Mouse (Mus musculus) liver, adult 2 months (tissue): Measurements from ENCODE around the gene Snd1. TPM values are rescaled to one million over a fixed set of nuclear protein-coding genes. Genes with fewer than 3 reads are reported as not detected.
A peak's percentile ranks its signal among the peaks of the same experiment; 100 is the strongest.

Source experiments
- DNase-seq: peaks from one replicate; pipeline ENCODE4 v3.0.0-alpha.2; 2011; ENCODE audit warnings: low read depth, low spot score; ENCODE audit errors: extremely low read depth
- H3K27ac ChIP-seq: fragments of 200-500 bp; replicated peaks from 2 replicates; pipeline ENCODE4 v1.5.1; 2012; ENCODE audit warnings: low read depth, mild to moderate bottlenecking, control low read depth, inconsistent platforms, low read length; ENCODE audit not compliant: insufficient read depth
- H3K27me3 ChIP-seq: fragments of 200-500 bp; 2 replicates; pipeline ENCODE4 v1.6.1; 2012; ENCODE audit warnings: mild to moderate bottlenecking, moderate library complexity, low read length, inconsistent platforms; ENCODE audit not compliant: control insufficient read depth, insufficient read depth
- H3K36me3 ChIP-seq: fragments of 200-500 bp; 2 replicates; pipeline ENCODE4 v1.6.1; 2012; ENCODE audit warnings: low read length, inconsistent platforms; ENCODE audit not compliant: control insufficient read depth, insufficient read depth
- H3K4me1 ChIP-seq: fragments of 200-500 bp; 2 replicates; pipeline ENCODE4 v1.6.1; 2011; ENCODE audit warnings: low read length; ENCODE audit not compliant: control insufficient read depth, insufficient read depth
- H3K4me3 ChIP-seq: fragments of 200-500 bp; 2 replicates; pipeline ENCODE4 v1.5.1; 2011; ENCODE audit warnings: low read depth, mild to moderate bottlenecking, control low read depth, low read length, moderate library complexity; ENCODE audit not compliant: insufficient read depth
- H3K79me2 ChIP-seq: fragments of 200-500 bp; 2 replicates; pipeline ENCODE4 v1.6.1; 2012; ENCODE audit warnings: inconsistent platforms, mild to moderate bottlenecking, low read length, moderate library complexity; ENCODE audit not compliant: control insufficient read depth, insufficient read depth
- H3K9ac ChIP-seq: fragments of 200-500 bp; 2 replicates; pipeline ENCODE4 v1.6.1; 2012; ENCODE audit warnings: low read depth, mild to moderate bottlenecking, control low read depth, inconsistent platforms, low read length
- CTCF ChIP-seq: fragments of 200-500 bp; IDR thresholded peaks from 2 replicates; pipeline ENCODE4 v1.5.1; 2011; ENCODE audit warnings: low read depth, low read length, control low read depth
- POLR2A ChIP-seq: fragments of 200-500 bp; IDR thresholded peaks from 2 replicates; pipeline ENCODE4 v1.6.1; 2011; ENCODE audit warnings: low read length, control low read depth; ENCODE audit not compliant: insufficient read depth; ENCODE audit errors: extremely low read depth
- WGBS: fragments of 180-500 bp; shearing (Covaris S2); methylation state at CpG from one replicate; pipeline ENCODE4 v1.1.7; 2018; 5-methylcytosine and 5-hydroxymethylcytosine counted together
- polyA plus RNA-seq: library from polyadenylated mRNA; depleted of rRNA; stranded (reverse); fragments of >200 nt; gene quantifications from 2 replicates; pipeline ENCODE4 v1.2.3, GENCODE M21; 2012
- total RNA-seq: library from RNA; depleted of rRNA; stranded (reverse); fragments of >200 nt; gene quantifications from 2 replicates; pipeline ENCODE4 v1.2.3, GENCODE M21; 2014

The Snd1 gene
- total and polyA plus RNA-seq, 2 experiments = 64.2 to 88.6 TPM

DNA sequence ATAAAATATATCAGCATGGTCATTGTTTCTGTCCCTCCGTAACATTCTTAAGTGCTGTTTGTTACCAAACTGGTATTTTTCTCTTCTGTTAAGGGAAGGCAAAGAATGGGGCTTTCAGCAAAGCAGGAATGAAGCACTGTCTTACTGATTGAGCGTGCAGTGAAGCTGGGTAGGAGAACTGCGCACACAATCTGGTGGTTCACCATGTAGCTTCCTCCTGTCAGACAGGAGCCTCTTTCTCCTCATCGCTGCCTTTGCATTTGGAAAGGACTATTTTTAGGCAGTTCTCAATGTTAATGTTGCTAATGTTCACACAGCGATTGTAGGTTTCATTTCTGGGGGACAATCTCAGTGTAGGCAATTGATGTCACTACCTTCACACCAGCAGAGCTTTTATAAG lies 194.3 kb downstream of the Snd1 start:
- Histone ChIP-seq H3K79me2 (peaks cover 3% of the 10 kb centered on the region; the same call in 1 of the 2 replicates), H3K9ac (no peak overlapping the region), H3K27ac (no peak overlapping the region), H3K27me3 (no peaks in the 10 kb centered on the region), H3K36me3 (peaks cover 14% of the 10 kb centered on the region), H3K4me3 (no peak overlapping the region), H3K4me1 (no peaks in the 10 kb centered on the region)
- TF ChIP-seq POLR2A (no peak), CTCF (no peak)
- no peak for DNase-seq
- 97% methylated on average over 5 of the region's 5 CpGs for WGBS

DNA sequence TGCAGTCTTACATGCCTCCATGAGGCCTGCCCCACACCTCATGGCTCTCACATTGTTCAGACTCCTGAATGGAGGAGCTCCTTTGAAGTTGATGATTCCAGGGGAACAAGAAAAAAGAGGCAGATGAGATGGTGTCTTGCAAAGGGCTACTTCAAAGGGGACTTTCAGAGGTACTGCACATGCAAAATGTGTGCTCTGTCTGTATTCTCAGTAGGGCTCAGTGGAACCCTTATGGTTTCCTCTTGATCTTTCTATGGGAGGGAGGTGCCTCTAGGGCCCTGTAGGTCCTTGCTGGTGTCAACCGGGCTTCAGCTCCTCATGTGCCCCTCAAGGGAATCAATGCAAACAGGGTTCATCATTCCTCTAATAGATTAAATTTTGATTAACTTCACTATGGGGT lies 197.4 kb downstream of the Snd1 start:
- DNase-seq = no peak
- TF ChIP-seq CTCF (no peak), POLR2A (no peak)

DNA sequence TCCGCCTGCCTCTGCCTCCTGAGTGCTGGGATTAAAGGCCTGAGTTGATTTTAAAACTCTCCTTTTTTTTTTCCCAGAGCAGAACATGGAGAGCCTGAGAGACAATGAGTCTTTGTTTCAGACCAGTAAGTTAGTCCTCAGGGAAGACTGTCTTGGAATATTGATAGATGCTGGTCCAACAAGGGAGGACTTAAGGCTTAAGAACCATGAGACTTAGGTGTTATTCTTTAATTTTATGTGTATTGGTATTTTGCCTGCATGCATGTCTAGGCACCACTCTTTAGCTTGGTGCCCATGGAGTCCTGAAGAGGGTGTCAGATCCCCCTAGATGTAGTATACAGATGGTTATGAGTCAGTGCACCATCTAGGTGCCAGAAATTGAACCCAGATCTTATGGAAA lies 199.7 kb downstream of the Snd1 start:
- peaks cover under 1% of the 10 kb centered on the region for H3K36me3 ChIP-seq
- no peaks in the 10 kb centered on the region; the same call in 1 of the 2 replicates for H3K79me2 ChIP-seq
- TF ChIP-seq CTCF (no peak), POLR2A (no peak)
- H3K4me1 ChIP-seq = no peaks in the 10 kb centered on the region
- H3K27ac ChIP-seq = no peak overlapping the region
- H3K27me3 ChIP-seq = no peaks in the 10 kb centered on the region
- H3K4me3 ChIP-seq = no peak overlapping the region
- WGBS = 95% methylated on average over 1 of the region's 1 CpGs
- DNase-seq = no peak
- no peak overlapping the region for H3K9ac ChIP-seq

More for the DNA sequence above, 197.4 kb downstream of the Snd1 start:
- Histone ChIP-seq H3K27me3 (no peaks in the 10 kb centered on the region), H3K4me1 (no peaks in the 10 kb centered on the region), H3K4me3 (no peak overlapping the region), H3K27ac (no peak overlapping the region), H3K36me3 (peaks cover 14% of the 10 kb centered on the region), H3K9ac (no peak overlapping the region), H3K79me2 (peaks cover 3% of the 10 kb centered on the region; the same call in 1 of the 2 replicates)
- 94% methylated on average over 1 of the region's 1 CpGs for WGBS

DNA sequence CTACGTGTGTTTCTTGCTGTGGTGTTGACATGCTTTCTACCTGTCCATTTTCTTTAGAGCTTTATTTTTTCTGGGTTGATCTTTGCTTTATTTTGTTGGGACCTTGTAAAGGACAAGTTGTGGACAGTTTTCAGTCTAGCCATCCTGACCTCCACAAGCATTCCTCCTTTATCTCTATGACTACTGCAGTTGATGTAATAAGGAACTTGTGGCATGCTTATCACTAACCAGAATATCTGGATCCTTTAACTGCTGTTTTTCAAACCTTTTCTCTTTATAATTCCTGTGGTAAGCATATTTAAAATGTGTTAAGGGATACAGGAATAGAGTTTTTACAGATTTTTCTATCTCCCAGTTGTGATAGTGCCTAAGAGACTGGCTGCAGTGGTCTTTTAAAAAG lies 204.0 kb downstream of the Snd1 start:
- TF ChIP-seq POLR2A = no peak
- no peak for TF ChIP-seq CTCF
- peaks cover 2% of the 10 kb centered on the region; the same call in 1 of the 2 replicates for H3K79me2 ChIP-seq
- H3K9ac ChIP-seq = no peak overlapping the region
- WGBS = 85% methylated on average over 1 of the region's 1 CpGs
- no peaks in the 10 kb centered on the region; the same call in 1 of the 2 replicates for H3K36me3 ChIP-seq
- no peak overlapping the region for H3K27ac ChIP-seq
- DNase-seq = no peak
- H3K4me3 ChIP-seq = no peak overlapping the region
- H3K4me1 ChIP-seq = peaks cover 16% of the 10 kb centered on the region
- H3K27me3 ChIP-seq = no peaks in the 10 kb centered on the region

DNA sequence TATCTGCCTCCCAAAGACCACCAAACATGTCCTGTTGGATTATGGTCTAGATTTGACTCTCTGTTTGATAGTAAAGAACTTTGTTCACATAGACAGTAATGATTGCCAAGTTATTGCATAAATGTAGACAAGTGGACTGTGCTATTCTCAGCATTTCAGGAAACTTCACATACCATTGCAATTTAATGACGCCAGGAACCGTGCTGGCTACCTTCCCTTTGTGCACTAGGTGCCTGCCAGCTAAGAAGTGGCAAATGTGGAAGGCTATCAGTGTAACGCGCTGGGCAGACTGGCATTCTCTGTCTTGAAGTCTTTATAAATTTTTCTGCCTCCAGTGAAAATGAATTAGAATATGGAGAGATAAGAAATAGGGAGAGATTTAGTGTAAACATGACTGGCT lies 205.6 kb downstream of the Snd1 start:
- peaks cover 2% of the 10 kb centered on the region; the same call in 1 of the 2 replicates for H3K79me2 ChIP-seq
- H3K9ac ChIP-seq = no peak overlapping the region
- DNase-seq = peak; percentile 82
- H3K4me3 ChIP-seq = no peak overlapping the region
- TF ChIP-seq CTCF = no peak
- TF ChIP-seq POLR2A = no peak
- H3K27me3 ChIP-seq = no peaks in the 10 kb centered on the region
- WGBS = 18% methylated on average over 4 of the region's 4 CpGs
- no peak overlapping the region for H3K27ac ChIP-seq
- peaks cover 16% of the 10 kb centered on the region for H3K4me1 ChIP-seq
- no peaks in the 10 kb centered on the region; the same call in 1 of the 2 replicates for H3K36me3 ChIP-seq
